Mouse (Mus musculus): ENCODE measurements at regions not wholly inside any gene's neighbourhood (a gene's known extent, or its start where the extent isn't known, plus 50 kb on each side); places are given as distances from the start of the nearest gene placed in this dataset.

- TF ChIP-seq CTCF (IDR thresholded peaks at IDR 0.05; ENCODE audit: extremely low read depth, insufficient read depth, insufficient read length, insufficient replicate concordance) (no peak), POLR2A (IDR thresholded peaks at IDR 0.05; ENCODE audit: low read depth, low read length) (no peak)
Measured at GRCm38 (mm10) chr8:127914914-127915313, 443.5 kb upstream of the Nrp1 start.
